Mouse (Mus musculus) spleen, adult 2 months (tissue): ENCODE measurements around the gene Lamb1.

Experiments used
- CTCF ChIP-seq: fragments of 200-500 bp; IDR thresholded peaks from 2 replicates; pipeline ENCODE4 v1.5.1; 2011; ENCODE audit warnings: mild to moderate bottlenecking, inconsistent platforms; ENCODE audit not compliant: insufficient read depth, insufficient read length, insufficient replicate concordance; ENCODE audit errors: extremely low read depth
- POLR2A ChIP-seq: fragments of 200-500 bp; IDR thresholded peaks from 2 replicates; pipeline ENCODE4 v1.6.1; 2011; ENCODE audit warnings: low read depth, low read length, inconsistent platforms

GRCm38 (mm10) chr12:31268315-31268714 is 3.3 kb downstream of the Lamb1 start:
- TF ChIP-seq CTCF = no peak
- TF ChIP-seq POLR2A = no peak
